Mouse (Mus musculus) thymus, adult 18-20 months (tissue): ENCODE measurements at regions not wholly inside any gene's neighbourhood (a gene's known extent, or its start where the extent isn't known, plus 50 kb on each side); places are given as distances from the start of the nearest gene placed in this dataset.

Source experiments
- DNase-seq, 2 experiments: peaks; one replicate each; pipeline ENCODE4 v3.0.0; 2022; ENCODE audit warnings: mixed read lengths in 2 of 2

DNA sequence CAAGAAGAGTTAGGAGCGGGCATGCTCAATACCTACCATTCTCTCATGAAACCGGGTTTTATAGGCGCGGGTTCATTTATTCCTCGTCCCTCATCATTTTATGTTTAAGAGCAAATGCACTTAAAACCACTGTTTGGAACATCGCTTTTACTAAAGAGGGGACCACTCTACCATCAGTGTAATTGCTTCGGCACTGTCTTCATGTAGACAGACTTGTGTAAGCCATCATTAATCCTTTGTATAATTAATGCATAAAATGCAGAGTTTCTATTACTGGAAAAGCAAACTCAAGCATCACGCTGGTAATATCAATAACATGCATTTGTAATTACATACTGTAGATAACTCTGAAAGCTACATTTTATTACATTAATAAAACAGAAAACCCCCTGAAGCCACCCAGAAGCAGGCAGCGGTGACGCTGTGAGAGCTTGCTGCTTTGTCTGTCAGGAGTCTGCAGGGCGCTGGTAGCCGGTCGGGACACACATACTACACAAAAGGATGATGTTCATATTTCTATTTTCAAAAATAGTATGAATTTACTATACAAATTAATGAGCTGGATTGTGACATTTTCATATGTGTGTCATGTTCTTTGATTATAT, 99.2 kb downstream of the Zfp281 start:
- no peak for DNase-seq

DNA sequence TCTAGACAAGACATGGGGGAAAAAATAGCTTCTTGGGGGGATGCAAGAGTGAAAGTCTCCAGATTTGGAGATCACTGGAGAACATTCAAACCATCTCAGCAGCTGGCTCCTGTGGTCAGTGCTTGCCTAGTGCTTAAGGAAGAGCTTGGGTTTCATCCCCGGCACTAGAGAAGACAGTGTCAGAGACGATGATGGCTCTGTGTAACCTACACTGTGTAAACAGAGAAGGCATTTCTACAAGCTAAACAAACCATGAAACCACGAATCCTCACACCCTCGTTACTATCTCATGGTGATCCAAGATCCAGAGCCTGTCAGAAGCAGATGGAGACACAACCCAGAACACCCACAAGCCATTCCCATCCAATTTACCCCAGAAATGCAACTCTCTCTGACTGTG, 100.5 kb downstream of the Zfp281 start:
- no peak for DNase-seq

GRCm38 (mm10) chr1:136726145-136726935, 101.6 kb downstream of the Zfp281 start:
- no peak for DNase-seq

DNA sequence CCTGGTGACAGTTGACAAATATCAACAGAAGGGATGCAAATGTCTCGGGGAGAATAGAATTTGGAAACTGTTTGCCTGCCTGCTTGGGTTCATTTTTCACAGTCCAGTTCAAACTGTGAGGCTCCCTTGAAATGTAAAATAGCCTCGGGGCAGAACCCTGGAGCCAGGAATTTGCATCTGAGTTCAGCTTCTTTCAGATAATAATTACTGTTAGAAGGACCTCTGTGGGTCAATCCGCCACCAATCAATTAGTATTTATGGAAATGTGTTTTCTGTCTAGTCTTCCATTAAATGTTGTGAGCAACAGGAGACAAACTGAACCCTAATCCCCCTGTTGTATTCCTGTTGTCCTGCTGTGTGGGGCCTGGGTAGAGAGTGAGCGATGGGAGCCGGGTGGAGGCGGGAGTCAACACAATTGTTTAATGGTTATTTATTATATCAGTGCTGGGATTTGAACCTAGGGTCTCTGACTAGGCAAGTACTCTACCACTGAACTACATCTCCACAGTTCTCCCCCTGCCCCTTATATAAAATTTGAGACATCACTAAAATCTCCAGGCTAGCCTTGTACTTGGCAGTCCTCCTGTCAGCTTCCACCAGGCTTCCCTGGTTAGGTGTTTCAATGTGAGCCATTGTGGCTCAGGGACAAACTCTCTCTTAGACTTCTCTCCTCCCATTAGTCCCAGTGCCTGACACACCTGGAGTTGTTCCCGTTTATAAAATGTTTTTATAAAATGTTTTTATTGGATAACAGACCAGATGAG, 103.3 kb downstream of the Zfp281 start:
- DNase-seq = no peak

- no peak for DNase-seq
Measured at GRCm38 (mm10) chr1:136728632-136728944, 103.9 kb downstream of the Zfp281 start.

- peak; percentile 67 to 73 for DNase-seq
Measured at GRCm38 (mm10) chr1:136730638-136731037, 105.9 kb downstream of the Zfp281 start.

GRCm38 (mm10) chr1:136738030-136738429, 113.3 kb downstream of the Zfp281 start:
- DNase-seq = no peak

GRCm38 (mm10) chr1:136739486-136739885, 114.8 kb downstream of the Zfp281 start:
- DNase-seq = peak; percentile 19 to 33

GRCm38 (mm10) chr1:136741061-136741460, 116.4 kb downstream of the Zfp281 start:
- no peak for DNase-seq

GRCm38 (mm10) chr1:136749188-136749587, 124.5 kb downstream of the Zfp281 start:
- DNase-seq = no peak

- no peak for DNase-seq
Measured at GRCm38 (mm10) chr1:136751464-136752191, 126.9 kb downstream of the Zfp281 start.

- no peak for DNase-seq
Measured at GRCm38 (mm10) chr1:136754286-136754685, 129.6 kb downstream of the Zfp281 start.

GRCm38 (mm10) chr1:136758730-136759129, 134.0 kb downstream of the Zfp281 start:
- DNase-seq = no peak

DNA sequence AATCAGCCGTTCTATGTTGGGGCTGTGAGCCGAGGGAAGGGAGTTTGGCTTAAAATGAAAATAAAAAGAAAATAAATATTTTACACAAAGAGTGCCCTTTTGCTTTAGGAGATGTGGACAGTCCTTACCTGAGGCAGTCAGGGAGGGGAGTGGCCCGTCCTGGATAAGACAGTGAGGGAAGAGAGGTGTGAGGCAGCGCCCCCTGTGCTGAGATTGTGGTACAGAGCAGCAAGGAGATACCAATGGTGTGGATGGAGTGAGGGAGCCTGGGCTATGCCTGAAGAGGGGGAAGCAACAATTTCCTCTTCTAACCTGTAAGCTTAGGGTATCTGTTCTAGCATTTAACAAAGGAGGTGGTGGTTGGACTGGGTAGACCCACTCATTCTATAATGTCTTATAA, 134.5 kb downstream of the Zfp281 start:
- DNase-seq = no peak

DNA sequence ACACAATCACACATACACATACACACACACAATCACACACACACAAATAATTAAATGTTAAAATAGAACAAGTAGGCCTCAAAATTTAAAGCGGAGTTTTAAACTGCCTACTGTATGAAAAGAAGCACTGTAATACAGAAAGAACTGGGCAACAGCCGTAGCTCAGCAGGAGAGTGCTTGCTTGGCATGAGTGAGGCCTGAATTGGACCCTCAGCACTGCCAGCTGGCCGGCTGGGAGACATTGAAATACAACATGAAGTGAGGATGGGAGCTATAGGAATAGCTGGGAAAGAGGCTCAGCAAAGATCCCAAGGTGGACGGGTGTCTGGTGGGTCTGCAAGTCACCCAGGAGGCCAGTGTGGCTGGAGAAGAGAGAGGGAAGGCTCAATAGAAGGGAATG, 136.8 kb downstream of the Zfp281 start:
- no peak for DNase-seq

DNA sequence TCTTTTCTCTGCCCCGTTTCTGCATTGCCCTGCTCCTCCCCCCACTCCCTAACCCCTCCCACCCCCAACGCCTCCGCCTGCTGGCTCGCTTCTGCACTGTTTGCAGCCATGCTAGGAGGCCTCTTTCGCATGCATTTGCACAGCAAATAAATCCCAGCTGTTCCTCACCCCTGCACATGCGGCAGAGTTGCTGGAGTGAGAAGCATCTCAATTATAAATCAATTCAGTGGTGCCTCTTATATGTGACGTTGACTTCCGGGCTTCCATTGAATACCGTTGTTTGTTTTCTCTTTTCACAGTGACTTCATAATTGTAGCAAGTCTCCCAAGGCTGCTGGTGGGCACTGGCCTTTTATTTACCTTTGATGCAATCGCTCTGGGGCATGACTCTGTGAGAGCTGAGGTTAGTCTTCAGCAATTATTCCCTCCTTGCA, 144.3 kb downstream of the Zfp281 start:
- DNase-seq = no peak

GRCm38 (mm10) chr1:136773743-136774142, 149.0 kb downstream of the Zfp281 start:
- no peak for DNase-seq

DNA sequence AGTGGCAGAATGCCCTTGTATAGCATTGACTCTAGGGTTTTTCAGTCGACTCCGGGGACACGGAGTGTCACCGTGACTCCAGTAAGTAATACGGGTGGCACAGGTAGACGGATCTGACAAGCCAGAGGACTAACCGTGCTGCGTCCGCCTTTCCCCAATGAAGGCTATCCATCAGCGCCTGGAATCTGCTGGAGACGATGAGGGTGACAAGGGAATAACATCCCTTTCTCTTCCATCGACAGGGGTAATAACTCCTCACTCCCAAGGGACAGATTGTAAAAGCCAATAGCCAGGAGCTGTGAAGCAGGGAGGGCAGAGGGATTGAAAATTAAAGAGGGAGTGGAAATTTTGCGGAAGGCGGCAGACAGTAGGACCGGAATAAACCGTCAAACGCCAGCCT, 151.5 kb downstream of the Zfp281 start:
- DNase-seq = no peak

- DNase-seq = no peak
Measured at GRCm38 (mm10) chr1:136777263-136777980, 152.7 kb downstream of the Zfp281 start.

DNA sequence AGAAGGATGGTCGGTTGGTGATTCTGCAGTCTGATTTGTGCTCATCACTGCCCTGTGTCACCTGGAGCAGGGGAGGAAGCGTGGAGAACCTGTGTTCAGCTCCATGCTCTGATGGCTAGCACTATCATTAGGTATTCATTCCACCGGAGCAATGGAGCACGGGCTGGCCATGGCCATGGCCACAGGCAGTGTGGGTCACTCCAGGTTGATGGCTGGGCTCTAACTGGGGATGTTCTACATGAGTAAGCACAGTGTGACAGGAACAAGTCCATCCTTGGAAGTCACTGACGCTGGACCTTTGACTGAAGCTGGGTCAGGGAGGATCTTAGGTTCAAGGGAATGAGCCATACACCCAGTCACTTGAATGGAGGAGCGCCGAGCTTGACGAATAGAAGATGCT, 154.7 kb downstream of the Zfp281 start:
- no peak for DNase-seq

DNA sequence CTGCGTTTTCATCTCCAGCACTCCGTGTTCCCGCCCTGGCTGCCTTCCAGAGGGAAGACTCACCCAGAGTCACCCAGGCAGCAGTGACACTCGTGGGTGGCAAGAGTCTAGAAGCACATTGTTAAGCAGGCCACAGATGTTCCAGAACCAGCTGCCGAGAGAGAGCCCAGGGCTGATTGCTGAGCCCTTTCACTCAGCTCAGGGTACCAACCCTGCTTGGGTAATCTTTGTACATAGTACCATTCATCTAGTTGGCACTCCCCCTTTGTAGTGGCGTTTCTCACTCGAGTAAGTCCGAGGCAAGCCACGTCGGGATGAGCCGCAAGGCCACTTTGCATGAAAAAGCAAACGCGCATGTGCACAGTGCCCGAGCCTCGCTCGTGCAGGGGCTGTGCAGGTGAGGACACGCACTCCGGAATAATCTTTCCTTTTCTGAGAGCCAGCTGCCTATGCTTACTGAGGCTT, 156.9 kb downstream of the Zfp281 start:
- no peak for DNase-seq

DNA sequence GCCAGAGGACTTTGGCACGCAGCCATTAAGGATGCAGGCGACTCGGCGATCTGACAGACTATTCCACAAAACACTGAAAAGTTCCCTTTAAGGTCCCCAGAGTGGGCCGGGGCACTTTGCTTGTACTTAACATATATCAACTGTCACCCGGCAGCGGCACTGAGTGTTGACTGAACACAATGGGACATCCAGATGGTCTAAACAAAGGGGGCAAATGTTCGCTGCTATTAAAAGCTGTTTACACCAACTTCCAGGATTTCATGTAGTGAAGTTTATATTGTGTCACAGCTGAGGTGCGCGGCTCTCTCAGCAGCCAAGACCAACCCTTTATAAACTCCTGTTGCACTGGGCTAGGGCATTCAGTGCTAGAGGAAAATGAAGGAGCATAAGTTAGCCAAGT, 157.6 kb downstream of the Zfp281 start:
- no peak for DNase-seq
